Mouse (Mus musculus): ENCODE measurements around the gene Irak1. TPM values are rescaled to one million over a fixed set of nuclear protein-coding genes. Genes with fewer than 3 reads are reported as not detected.

Gene Irak1
- polyA plus RNA-seq (2014; fragmentation: Illumina TruSeq; extraction: RNeasy Lipid Tissue Mini Kit (QIAGEN cat#74804); ENCODE audit: low read depth, low replicate concordance): 39.7 TPM

GRCm38 (mm10) chrX:74023188-74024049 lies at the start of gene Irak1:
Gene Irak1, minus strand, starts transcription at chrX:74023918.

GRCm38 (mm10) chrX:73966248-73967176 lies 57.2 kb downstream of the Irak1 start, which contains the start of gene Hcfc1:
Gene Hcfc1, minus strand, starts transcription at chrX:73966357.

Other genes with a start within 250 kb of the Irak1 start
- 0.28 TPM for gene Srpk3, start 249.5 kb downstream of the Irak1 start, polyA plus RNA-seq (2014; fragmentation: Illumina TruSeq; extraction: RNeasy Lipid Tissue Mini Kit (QIAGEN cat#74804); ENCODE audit: low read depth, low replicate concordance)
- gene Idh3g, start 237.0 kb downstream of the Irak1 start, polyA plus RNA-seq (2014; fragmentation: Illumina TruSeq; extraction: RNeasy Lipid Tissue Mini Kit (QIAGEN cat#74804); ENCODE audit: low read depth, low replicate concordance): 37.1 TPM
- gene Ssr4, start 236.9 kb downstream of the Irak1 start, polyA plus RNA-seq (2014; fragmentation: Illumina TruSeq; extraction: RNeasy Lipid Tissue Mini Kit (QIAGEN cat#74804); ENCODE audit: low read depth, low replicate concordance): 50.8 TPM
- 0.54 TPM for gene Pdzd4, start 198.9 kb downstream of the Irak1 start, polyA plus RNA-seq (2014; fragmentation: Illumina TruSeq; extraction: RNeasy Lipid Tissue Mini Kit (QIAGEN cat#74804); ENCODE audit: low read depth, low replicate concordance)
- gene Avpr2, start 131.8 kb downstream of the Irak1 start, polyA plus RNA-seq (2014; fragmentation: Illumina TruSeq; extraction: RNeasy Lipid Tissue Mini Kit (QIAGEN cat#74804); ENCODE audit: low read depth, low replicate concordance): not detected
- 17.9 TPM for gene L1cam, start 127.8 kb downstream of the Irak1 start, polyA plus RNA-seq (2014; fragmentation: Illumina TruSeq; extraction: RNeasy Lipid Tissue Mini Kit (QIAGEN cat#74804); ENCODE audit: low read depth, low replicate concordance)
- gene Arhgap4, start 102.0 kb downstream of the Irak1 start, polyA plus RNA-seq (2014; fragmentation: Illumina TruSeq; extraction: RNeasy Lipid Tissue Mini Kit (QIAGEN cat#74804); ENCODE audit: low read depth, low replicate concordance): 1.9 TPM
- gene Naa10, start 102.0 kb downstream of the Irak1 start, polyA plus RNA-seq (2014; fragmentation: Illumina TruSeq; extraction: RNeasy Lipid Tissue Mini Kit (QIAGEN cat#74804); ENCODE audit: low read depth, low replicate concordance): 8.7 TPM
- 0.63 TPM for gene Renbp, start 93.1 kb downstream of the Irak1 start, polyA plus RNA-seq (2014; fragmentation: Illumina TruSeq; extraction: RNeasy Lipid Tissue Mini Kit (QIAGEN cat#74804); ENCODE audit: low read depth, low replicate concordance)
- 30.6 TPM for gene Hcfc1, start 57.6 kb downstream of the Irak1 start, polyA plus RNA-seq (2014; fragmentation: Illumina TruSeq; extraction: RNeasy Lipid Tissue Mini Kit (QIAGEN cat#74804); ENCODE audit: low read depth, low replicate concordance)
- not detected for gene Opn1mw, start 103.5 kb upstream of the Irak1 start, polyA plus RNA-seq (2014; fragmentation: Illumina TruSeq; extraction: RNeasy Lipid Tissue Mini Kit (QIAGEN cat#74804); ENCODE audit: low read depth, low replicate concordance)
- 18.2 TPM for gene Mecp2, start 111.4 kb upstream of the Irak1 start, polyA plus RNA-seq (2014; fragmentation: Illumina TruSeq; extraction: RNeasy Lipid Tissue Mini Kit (QIAGEN cat#74804); ENCODE audit: low read depth, low replicate concordance)
- gene Tex28, start 143.9 kb upstream of the Irak1 start, polyA plus RNA-seq (2014; fragmentation: Illumina TruSeq; extraction: RNeasy Lipid Tissue Mini Kit (QIAGEN cat#74804); ENCODE audit: low read depth, low replicate concordance): not detected
- not detected for gene Tktl1, start 153.3 kb upstream of the Irak1 start, polyA plus RNA-seq (2014; fragmentation: Illumina TruSeq; extraction: RNeasy Lipid Tissue Mini Kit (QIAGEN cat#74804); ENCODE audit: low read depth, low replicate concordance)
- 96.7 TPM for gene Flna, start 225.9 kb upstream of the Irak1 start, polyA plus RNA-seq (2014; fragmentation: Illumina TruSeq; extraction: RNeasy Lipid Tissue Mini Kit (QIAGEN cat#74804); ENCODE audit: low read depth, low replicate concordance)
- gene Emd, start 230.8 kb upstream of the Irak1 start, polyA plus RNA-seq (2014; fragmentation: Illumina TruSeq; extraction: RNeasy Lipid Tissue Mini Kit (QIAGEN cat#74804); ENCODE audit: low read depth, low replicate concordance): 42.5 TPM
- gene Rpl10, start 246.9 kb upstream of the Irak1 start, polyA plus RNA-seq (2014; fragmentation: Illumina TruSeq; extraction: RNeasy Lipid Tissue Mini Kit (QIAGEN cat#74804); ENCODE audit: low read depth, low replicate concordance): 1,296 TPM